Mouse (Mus musculus) heart, adult 2 months (tissue): Measurements from ENCODE around the gene Map3k5.

Experiments
- CTCF ChIP-seq: fragments of 200-600 bp; IDR thresholded peaks from 2 replicates; pipeline ENCODE4 v1.8.1; 2022; ENCODE audit warnings: antibody characterized with exemption, mild to moderate bottlenecking, moderate library complexity
- EP300 ChIP-seq: fragments of 200-500 bp; IDR thresholded peaks from 2 replicates; pipeline ENCODE4 v1.6.1; 2011; ENCODE audit warnings: low read depth, low read length, control low read depth; ENCODE audit not compliant: insufficient read depth
- POLR2A ChIP-seq: fragments of 200-500 bp; IDR thresholded peaks from 2 replicates; pipeline ENCODE4 v1.6.1; 2011; ENCODE audit warnings: mild to moderate bottlenecking, low read depth, low read length, control low read depth; ENCODE audit not compliant: insufficient read depth

DNA sequence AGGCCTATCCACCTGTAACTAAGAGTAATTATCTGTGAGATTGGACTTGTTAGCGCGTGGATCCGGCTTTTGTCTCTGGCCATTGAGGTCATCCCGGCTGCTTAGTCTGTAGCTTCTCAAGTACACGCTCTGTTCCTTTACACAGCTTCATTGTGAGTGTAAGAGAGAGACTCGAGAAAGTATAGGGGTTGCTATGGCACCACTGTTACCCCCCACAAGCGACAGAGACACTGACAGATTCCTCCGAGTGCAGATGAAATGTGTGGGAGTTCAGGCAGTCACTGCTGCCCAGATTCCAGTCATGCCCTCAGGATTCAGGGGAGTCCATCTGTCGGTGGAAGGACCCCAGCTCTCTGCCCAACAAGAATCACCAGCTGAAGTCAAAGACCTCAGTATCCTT lies 53.5 kb downstream of the Map3k5 start:
- TF ChIP-seq POLR2A (no peak), CTCF (no peak), EP300 (no peak)
